Mouse (Mus musculus): ENCODE data around the gene Stk35.

Gene Stk35

GRCm38 (mm10) chr2:129800271-129800903 lies at the start of gene Stk35:
Gene Stk35, plus strand, starts transcription at chr2:129800517.
- TF ChIP-seq GATA4 (IDR thresholded peaks at IDR 0.05; ENCODE audit: insufficient replicate concordance, low read length), result no peak; the same call in 1 of the 2 replicates

GRCm38 (mm10) chr2:129782046-129782445 lies 18.3 kb upstream of the Stk35 start:
- no peak for TF ChIP-seq GATA4 (IDR thresholded peaks at IDR 0.05; ENCODE audit: insufficient replicate concordance, low read length)

- no peak for TF ChIP-seq GATA4 (IDR thresholded peaks at IDR 0.05; ENCODE audit: insufficient replicate concordance, low read length)
Measured at GRCm38 (mm10) chr2:129796501-129796900, 3.8 kb upstream of the Stk35 start.

- no peak for TF ChIP-seq GATA4 (IDR thresholded peaks at IDR 0.05; ENCODE audit: insufficient replicate concordance, low read length)
Measured at GRCm38 (mm10) chr2:129797709-129798108, 2.6 kb upstream of the Stk35 start.

- TF ChIP-seq GATA4 (IDR thresholded peaks at IDR 0.05; ENCODE audit: insufficient replicate concordance, low read length), result no peak
Measured at GRCm38 (mm10) chr2:129798410-129798809, 1.9 kb upstream of the Stk35 start.

GRCm38 (mm10) chr2:129800904-129801230 lies 550 bp downstream of the Stk35 start:
- TF ChIP-seq GATA4 (IDR thresholded peaks at IDR 0.05; ENCODE audit: insufficient replicate concordance, low read length), result no peak

- no peak; the same call in 1 of the 2 replicates for TF ChIP-seq GATA4 (IDR thresholded peaks at IDR 0.05; ENCODE audit: insufficient replicate concordance, low read length)
Measured at GRCm38 (mm10) chr2:129801231-129802029, 1.1 kb downstream of the Stk35 start.

- no peak for TF ChIP-seq GATA4 (IDR thresholded peaks at IDR 0.05; ENCODE audit: insufficient replicate concordance, low read length)
Measured at GRCm38 (mm10) chr2:129805486-129805885, 5.2 kb downstream of the Stk35 start.

- no peak for TF ChIP-seq GATA4 (IDR thresholded peaks at IDR 0.05; ENCODE audit: insufficient replicate concordance, low read length)
Measured at GRCm38 (mm10) chr2:129806486-129806885, 6.2 kb downstream of the Stk35 start.

- TF ChIP-seq GATA4 (IDR thresholded peaks at IDR 0.05; ENCODE audit: insufficient replicate concordance, low read length), result peak; percentile 76; the same call in 1 of the 2 replicates
Measured at GRCm38 (mm10) chr2:129810563-129810962, 10.2 kb downstream of the Stk35 start.

- no peak for TF ChIP-seq GATA4 (IDR thresholded peaks at IDR 0.05; ENCODE audit: insufficient replicate concordance, low read length)
Measured at GRCm38 (mm10) chr2:129814033-129814432, 13.7 kb downstream of the Stk35 start.

GRCm38 (mm10) chr2:129815076-129815475 lies 14.8 kb downstream of the Stk35 start:
- no peak for TF ChIP-seq GATA4 (IDR thresholded peaks at IDR 0.05; ENCODE audit: insufficient replicate concordance, low read length)

- no peak for TF ChIP-seq GATA4 (IDR thresholded peaks at IDR 0.05; ENCODE audit: insufficient replicate concordance, low read length)
Measured at GRCm38 (mm10) chr2:129817603-129818257, 17.4 kb downstream of the Stk35 start.

GRCm38 (mm10) chr2:129818868-129819267 lies 18.6 kb downstream of the Stk35 start:
- TF ChIP-seq GATA4 (IDR thresholded peaks at IDR 0.05; ENCODE audit: insufficient replicate concordance, low read length), result no peak

- no peak for TF ChIP-seq GATA4 (IDR thresholded peaks at IDR 0.05; ENCODE audit: insufficient replicate concordance, low read length)
Measured at GRCm38 (mm10) chr2:129819531-129819930, 19.2 kb downstream of the Stk35 start.

GRCm38 (mm10) chr2:129819951-129820350 lies 19.6 kb downstream of the Stk35 start:
- no peak for TF ChIP-seq GATA4 (IDR thresholded peaks at IDR 0.05; ENCODE audit: insufficient replicate concordance, low read length)

Data from liver, adult (tissue).